Mouse (Mus musculus): Measurements from ENCODE around the gene Rmnd5a.

DNA sequence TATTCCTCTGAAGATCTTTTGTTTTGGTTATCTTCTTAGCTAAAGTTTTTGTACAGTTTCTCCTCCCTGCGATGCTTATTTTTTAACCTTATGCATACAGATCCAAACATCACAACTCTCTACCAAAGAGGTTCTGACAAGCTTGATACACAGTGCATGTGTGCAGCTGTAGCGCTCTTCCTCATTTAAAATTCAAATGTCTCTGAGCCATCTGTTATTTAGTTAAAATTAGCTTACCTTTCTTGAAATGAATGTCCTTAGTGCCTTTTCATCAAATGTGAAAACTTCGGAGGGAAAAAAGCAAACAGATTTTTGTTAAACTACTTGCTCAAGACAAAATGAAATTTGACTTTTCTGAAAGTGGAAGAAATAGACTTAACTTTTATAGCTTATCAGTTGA lies 24.7 kb upstream of the Rmnd5a start:
- TF ChIP-seq GATA1 (IDR thresholded peaks at IDR 0.05; ENCODE audit: low read length) (no peak), TAL1 (IDR thresholded peaks at IDR 0.05; ENCODE audit: low read length) (no peak)

Measured in erythroblast, embryonic 14.5 days (primary cell).